ENCODE assay signal across 28 mouse cellular contexts in the genomic region with DNA sequence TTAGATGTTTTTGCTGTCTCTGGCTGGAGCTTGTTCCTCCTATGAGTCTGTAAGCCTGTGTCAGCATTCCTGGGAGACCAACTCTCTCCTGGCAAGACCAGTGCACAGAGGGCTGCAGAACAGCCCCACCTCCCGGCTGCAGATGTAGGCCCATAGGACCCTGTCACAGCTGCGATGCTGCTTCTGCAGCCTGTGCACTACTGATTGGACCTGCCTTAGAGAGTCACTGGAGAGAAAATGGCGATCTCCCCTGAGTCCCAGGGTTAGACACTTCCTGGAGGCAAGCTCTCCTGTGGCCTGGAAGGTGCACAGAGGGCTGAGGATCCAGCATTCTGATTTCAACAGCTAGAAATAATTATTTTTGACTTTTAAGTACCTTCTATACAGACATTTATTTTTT.
DNase-seq lines count a peak whose midpoint lies in the region; ATAC-seq lines count a peak whose summit lies in the region.
"Had no signal": no experiment of that assay in that cellular context is flagged by ENCODE, and none has a peak within 500 bp of the region (broad histone marks: within the 10 kb centered on the region; RNA-seq: fewer than 3 reads in every experiment).

No protein-coding gene starts in this region.

- H3K4me1 ChIP-seq in hindbrain, embryonic 10.5 days (replicated peaks), result peaks cover 6% of the 10 kb centered on the region; the same call in 1 of the 2 replicates
- no peaks in the 10 kb centered on the region for H3K4me1 ChIP-seq in hindbrain, embryonic 16.5 days (ENCODE audit: control insufficient read depth, insufficient read depth, low read depth, low read length)
- H3K4me1 ChIP-seq in midbrain, embryonic 11.5 days (ENCODE audit: control insufficient read depth, insufficient read depth, low read length), result 0 out of 2 replicates have a peak, but pooled peaks cover 2% of the 10 kb centered on the region
- no peaks in the 10 kb centered on the region for H3K4me1 ChIP-seq in midbrain, embryonic 14.5 days (ENCODE audit: control insufficient read depth, insufficient read depth, low read length)
- H3K4me1 ChIP-seq: forebrain, embryonic 13.5 days; heart, embryonic 10.5 days; hindbrain, embryonic 13.5 days; limb, embryonic 15.5 days; lung, embryonic 15.5 days; neural tube, embryonic 12.5 days had no signal

- intact Hi-C loops in left cerebral cortex, postnatal 14 days (cut with DNase I), result no loop called here

- no peaks in the 10 kb centered on the region for H3K9me3 ChIP-seq in hindbrain, embryonic 10.5 days
- no peaks in the 10 kb centered on the region for H3K9me3 ChIP-seq in hindbrain, embryonic 16.5 days (ENCODE audit: control insufficient read depth, low read length)
- no peaks in the 10 kb centered on the region for H3K9me3 ChIP-seq in midbrain, embryonic 11.5 days (ENCODE audit: control insufficient read depth, low read length)
- no peaks in the 10 kb centered on the region for H3K9me3 ChIP-seq in midbrain, embryonic 14.5 days (ENCODE audit: control insufficient read depth, low read length)
- H3K9me3 ChIP-seq: forebrain, embryonic 13.5 days; G1E; heart, embryonic 10.5 days; hindbrain, embryonic 13.5 days; limb, embryonic 15.5 days; lung, embryonic 15.5 days; neural tube, embryonic 12.5 days had no signal

- no peak overlapping the region for H3K9ac ChIP-seq in hindbrain, embryonic 16.5 days (ENCODE audit: low read depth, low read length)
- H3K9ac ChIP-seq in midbrain, embryonic 11.5 days (ENCODE audit: low read length), result no peak overlapping the region
- no peak overlapping the region for H3K9ac ChIP-seq in midbrain, embryonic 14.5 days (replicated peaks; ENCODE audit: low read length)
- H3K9ac ChIP-seq: forebrain, embryonic 13.5 days; hindbrain, embryonic 13.5 days; limb, embryonic 15.5 days; liver, embryonic 14.5 days; lung, embryonic 15.5 days; neural tube, embryonic 12.5 days had no signal

- no peak overlapping the region for H3K4me2 ChIP-seq in hindbrain, embryonic 16.5 days (ENCODE audit: low read length)
- H3K4me2 ChIP-seq in midbrain, embryonic 11.5 days, result no peak overlapping the region
- no peak overlapping the region for H3K4me2 ChIP-seq in midbrain, embryonic 14.5 days (ENCODE audit: low read length)
- H3K4me2 ChIP-seq: forebrain, embryonic 13.5 days; hindbrain, embryonic 13.5 days; limb, embryonic 15.5 days; lung, embryonic 15.5 days; neural tube, embryonic 12.5 days had no signal

- H3K4me3 ChIP-seq in hindbrain, embryonic 10.5 days, result no peak overlapping the region
- no peak overlapping the region for H3K4me3 ChIP-seq in hindbrain, embryonic 16.5 days (ENCODE audit: low read length)
- no peak overlapping the region for H3K4me3 ChIP-seq in midbrain, embryonic 11.5 days (ENCODE audit: low read depth, low read length)
- H3K4me3 ChIP-seq in midbrain, embryonic 14.5 days (replicated peaks; ENCODE audit: low read depth, low read length), result no peak overlapping the region
- H3K4me3 ChIP-seq: forebrain, embryonic 13.5 days; gastrocnemius, adult 2 months; heart, embryonic 10.5 days; hindbrain, embryonic 13.5 days; limb, embryonic 15.5 days; lung, embryonic 15.5 days; neural tube, embryonic 12.5 days had no signal

- WGBS in hindbrain, embryonic 10.5 days, result 45% methylated on average over 3 of the region's 3 CpGs
- 50% methylated on average over 3 of the region's 3 CpGs for WGBS in hindbrain, embryonic 16.5 days
- WGBS in midbrain, embryonic 11.5 days, result 45% methylated on average over 3 of the region's 3 CpGs
- 38% methylated on average over 3 of the region's 3 CpGs for WGBS in midbrain, embryonic 14.5 days

- no peak for ATAC-seq in hindbrain, embryonic 16.5 days
- peak; percentile 54 for ATAC-seq in midbrain, embryonic 11.5 days (ENCODE audit: low FRiP score)
- no peak for ATAC-seq in midbrain, embryonic 14.5 days (ENCODE audit: low FRiP score, low TSS enrichment)
- ATAC-seq: forebrain, embryonic 13.5 days had no signal

- H3K27ac ChIP-seq in hindbrain, embryonic 10.5 days, result no peak overlapping the region
- H3K27ac ChIP-seq in hindbrain, embryonic 16.5 days (ENCODE audit: low read depth, low read length), result no peak overlapping the region
- H3K27ac ChIP-seq in midbrain, embryonic 11.5 days (ENCODE audit: low read depth, low read length), result no peak overlapping the region
- no peak overlapping the region for H3K27ac ChIP-seq in midbrain, embryonic 14.5 days (replicated peaks; ENCODE audit: low read depth, low read length)
- H3K27ac ChIP-seq: forebrain, embryonic 13.5 days; gastrocnemius, adult 2 months; heart, embryonic 10.5 days; hindbrain, embryonic 13.5 days; limb, embryonic 15.5 days; liver, embryonic 14.5 days; lung, embryonic 15.5 days; neural tube, embryonic 12.5 days had no signal

- DNase-seq in hindbrain, embryonic 10.5 days (ENCODE audit: low spot score), result peak; percentile 6
- no peak for DNase-seq in midbrain, embryonic 11.5 days (ENCODE audit: low spot score, missing footprints)
- no peak for DNase-seq in midbrain, embryonic 14.5 days
- peak; percentile 6 for DNase-seq in embryo, embryonic 10 days (ENCODE audit: low spot score)
- peak; percentile 1 for DNase-seq in mesoderm, embryonic 11.5 days (ENCODE audit: low read depth, low spot score)
- no peak for DNase-seq in left cerebral cortex, postnatal 14 days (ENCODE audit: low spot score in 2 of 2)
- no peak for DNase-seq in gastrocnemius, postnatal 25 days
- DNase-seq: adrenal gland, postnatal 14 days; cerebellum, adult 2 months; cerebellum, postnatal 25 days; gastrocnemius, adult 2 months; heart, postnatal 10 days; kidney, adult 8-10 months; layer of hippocampus, adult 9-11 months; left cerebral cortex, postnatal 4 days; lung, postnatal 4 days; right cerebral cortex, adult 18-20 months; right cerebral cortex, postnatal 4 days; thymus, postnatal 36 days had no signal

- no peaks in the 10 kb centered on the region for H3K36me3 ChIP-seq in hindbrain, embryonic 10.5 days
- H3K36me3 ChIP-seq in hindbrain, embryonic 16.5 days (ENCODE audit: control insufficient read depth, insufficient read depth, low read length), result no peaks in the 10 kb centered on the region
- no peaks in the 10 kb centered on the region for H3K36me3 ChIP-seq in midbrain, embryonic 11.5 days (ENCODE audit: control insufficient read depth, insufficient read depth, low read length)
- no peaks in the 10 kb centered on the region for H3K36me3 ChIP-seq in midbrain, embryonic 14.5 days (ENCODE audit: control insufficient read depth, insufficient read depth, low read length)
- H3K36me3 ChIP-seq: G1E; heart, embryonic 10.5 days; hindbrain, embryonic 13.5 days; limb, embryonic 15.5 days; lung, embryonic 15.5 days; neural tube, embryonic 12.5 days had no signal

- no peaks in the 10 kb centered on the region for H3K27me3 ChIP-seq in hindbrain, embryonic 10.5 days (ENCODE audit: insufficient read depth, poor library complexity, severe bottlenecking)
- H3K27me3 ChIP-seq in hindbrain, embryonic 16.5 days (replicated peaks; ENCODE audit: control insufficient read depth, insufficient read depth, low read length), result no peaks in the 10 kb centered on the region
- H3K27me3 ChIP-seq in midbrain, embryonic 11.5 days (ENCODE audit: control insufficient read depth, insufficient read depth, low read length), result no peaks in the 10 kb centered on the region
- no peaks in the 10 kb centered on the region for H3K27me3 ChIP-seq in midbrain, embryonic 14.5 days (ENCODE audit: control insufficient read depth, insufficient read depth, low read length)
- H3K27me3 ChIP-seq: forebrain, embryonic 13.5 days; hindbrain, embryonic 13.5 days; limb, embryonic 15.5 days; lung, embryonic 15.5 days; neural tube, embryonic 12.5 days had no signal

Comparison
In these comparisons a context has a peak if more than half of its experiments do, and no peak if none do; other contexts are left out.
1. DNase-seq: peak in hindbrain, embryonic 10.5 days (single experiment), embryo, embryonic 10 days (single experiment) and mesoderm, embryonic 11.5 days (single experiment); none in midbrain, embryonic 11.5 days (single experiment), midbrain, embryonic 14.5 days (single experiment), left cerebral cortex, postnatal 14 days (0 of 2) and gastrocnemius, postnatal 25 days (single experiment).